Mouse (Mus musculus): ENCODE measurements at regions not wholly inside any gene's neighbourhood (a gene's known extent, or its start where the extent isn't known, plus 50 kb on each side); places are given as distances from the start of the nearest gene placed in this dataset.

DNA sequence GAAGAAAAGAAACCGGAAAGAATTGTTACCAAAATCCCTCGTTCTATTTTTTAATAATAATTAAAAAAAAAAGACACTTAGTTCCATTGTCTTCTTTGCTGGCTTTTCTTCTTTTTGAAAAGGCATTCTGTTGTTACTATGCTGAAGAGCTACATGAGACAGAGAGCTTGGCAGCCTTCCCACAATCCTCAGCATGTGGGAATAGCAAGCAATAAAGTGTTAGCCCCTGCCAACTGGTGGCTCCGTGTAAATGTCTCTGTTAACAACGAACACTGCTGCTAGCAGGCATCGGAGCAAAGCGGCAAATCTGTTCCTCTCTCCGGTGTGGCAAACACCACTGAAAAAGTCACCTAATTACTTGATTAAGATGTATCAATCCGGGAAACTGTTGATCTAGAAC is 344.6 kb upstream of the Id4 start:
- Histone ChIP-seq H3K9ac (no peak overlapping the region), H3K4me1 (no peaks in the 10 kb centered on the region), H3K4me2 (no peak overlapping the region), H3K36me3 (no peaks in the 10 kb centered on the region), H3K27me3 (no peaks in the 10 kb centered on the region), H3K4me3 (replicated peaks) (no peak overlapping the region), H3K27ac (no peak overlapping the region), H3K9me3 (replicated peaks) (no peaks in the 10 kb centered on the region)
- WGBS = 84% methylated on average over 8 of the region's 8 CpGs
- ATAC-seq (replicated peaks; ENCODE audit: low FRiP score) = no peak

DNA sequence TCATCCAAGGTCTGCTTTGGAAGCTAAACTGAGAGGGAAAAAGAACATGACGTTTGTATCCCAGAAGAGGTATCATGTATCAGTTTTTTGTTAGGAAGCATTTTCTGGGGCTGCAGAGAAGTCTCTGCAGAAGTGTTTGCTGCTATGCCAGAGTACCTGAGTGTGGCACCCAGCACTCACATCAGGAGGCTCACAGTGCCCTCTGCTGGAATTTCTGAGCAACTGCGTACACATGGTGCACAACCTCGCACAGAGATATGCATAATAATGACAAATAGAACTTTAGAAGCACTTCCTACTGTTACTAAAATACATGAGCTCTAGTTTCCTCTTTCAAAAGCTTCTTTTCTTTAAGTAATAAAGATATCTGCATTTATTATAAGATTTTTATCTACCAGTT is 343.7 kb upstream of the Id4 start:
- H3K4me3 ChIP-seq (replicated peaks) = no peak overlapping the region
- no peaks in the 10 kb centered on the region for H3K36me3 ChIP-seq
- H3K27me3 ChIP-seq = no peaks in the 10 kb centered on the region
- no peak for ATAC-seq (replicated peaks; ENCODE audit: low FRiP score)
- no peaks in the 10 kb centered on the region for H3K4me1 ChIP-seq
- H3K4me2 ChIP-seq = no peak overlapping the region
- no peaks in the 10 kb centered on the region for H3K9me3 ChIP-seq (replicated peaks)
- H3K27ac ChIP-seq = no peak overlapping the region
- 95% methylated on average over 3 of the region's 3 CpGs for WGBS
- H3K9ac ChIP-seq = no peak overlapping the region

DNA sequence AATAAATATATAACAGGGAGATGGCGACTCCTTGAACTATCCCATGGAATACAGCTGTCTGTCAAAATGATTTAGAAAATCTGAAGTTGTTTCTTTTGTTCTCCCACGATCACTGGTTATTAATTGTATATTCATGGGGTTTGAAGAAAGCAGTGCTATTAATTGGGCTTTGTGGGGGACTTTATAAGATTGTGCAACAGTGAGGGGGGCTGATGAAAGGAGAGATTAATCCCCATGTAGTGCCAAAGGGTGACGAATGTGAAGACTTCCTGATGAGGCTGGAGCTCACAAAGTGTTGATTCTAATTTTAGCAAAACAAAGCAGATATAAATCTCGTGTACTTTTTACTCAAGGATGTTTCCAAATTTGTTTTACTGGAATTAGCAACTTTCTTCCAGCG is 340.0 kb upstream of the Id4 start:
- Histone ChIP-seq H3K36me3 (no peaks in the 10 kb centered on the region), H3K4me3 (replicated peaks) (no peak overlapping the region), H3K9ac (no peak overlapping the region), H3K27me3 (no peaks in the 10 kb centered on the region), H3K9me3 (replicated peaks) (no peaks in the 10 kb centered on the region), H3K27ac (no peak overlapping the region), H3K4me1 (no peaks in the 10 kb centered on the region), H3K4me2 (no peak overlapping the region)
- ATAC-seq (replicated peaks; ENCODE audit: low FRiP score) = no peak
- 48% methylated on average over 5 of the region's 5 CpGs for WGBS

DNA sequence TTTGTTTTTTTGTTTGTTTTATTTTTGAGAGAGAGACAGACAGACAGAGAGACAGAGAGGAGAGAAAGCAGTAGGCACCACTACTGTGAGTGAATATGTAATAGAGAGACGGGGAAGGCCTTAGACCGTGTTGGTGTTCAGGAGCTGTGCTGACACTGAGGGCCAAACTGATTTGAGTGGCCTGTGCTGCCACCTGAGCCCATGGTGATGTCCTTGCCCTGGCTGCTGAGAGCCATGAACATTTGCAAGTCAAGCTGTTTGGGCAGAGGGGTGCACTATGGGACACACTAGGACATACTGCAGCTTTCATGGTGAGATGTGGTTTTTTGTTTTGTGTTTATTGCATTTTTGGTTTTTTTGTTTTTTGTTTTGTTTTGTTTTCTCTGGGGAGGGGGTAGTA is 320.3 kb upstream of the Id4 start:
- Histone ChIP-seq H3K27ac (no peak overlapping the region), H3K4me3 (replicated peaks) (no peak overlapping the region), H3K9me3 (replicated peaks) (no peaks in the 10 kb centered on the region), H3K9ac (no peak overlapping the region), H3K36me3 (no peaks in the 10 kb centered on the region), H3K4me1 (no peaks in the 10 kb centered on the region), H3K4me2 (no peak overlapping the region), H3K27me3 (no peaks in the 10 kb centered on the region)
- ATAC-seq (replicated peaks; ENCODE audit: low FRiP score) = no peak
- 91% methylated on average over 2 of the region's 2 CpGs for WGBS

DNA sequence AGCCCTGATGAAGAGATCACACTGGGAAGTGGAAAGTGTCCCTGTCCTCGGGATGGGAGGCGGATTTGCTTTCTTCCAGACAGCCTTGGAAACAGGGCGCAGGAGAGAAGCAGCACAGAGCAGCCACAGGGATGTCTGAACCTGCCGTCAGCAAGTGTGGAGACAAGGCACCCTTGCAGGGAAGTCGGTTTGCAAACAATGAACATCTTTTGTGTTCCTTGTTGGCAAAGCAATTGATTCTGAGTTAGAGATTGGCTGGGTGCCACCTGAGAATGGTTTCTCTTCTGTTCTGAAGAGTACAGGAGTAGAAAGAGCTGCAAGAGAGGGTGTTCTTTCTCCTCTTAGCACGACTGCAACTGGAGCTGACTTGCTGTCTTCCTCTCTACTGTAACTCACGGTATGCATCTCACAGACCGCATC is 318.6 kb upstream of the Id4 start:
- peak overlapping the region; percentile 29 for H3K4me2 ChIP-seq
- H3K27me3 ChIP-seq = no peaks in the 10 kb centered on the region
- H3K9me3 ChIP-seq (replicated peaks) = no peaks in the 10 kb centered on the region
- H3K36me3 ChIP-seq = no peaks in the 10 kb centered on the region
- no peak overlapping the region for H3K9ac ChIP-seq
- H3K4me1 ChIP-seq = no peaks in the 10 kb centered on the region
- 19% methylated on average over 8 of the region's 8 CpGs for WGBS
- H3K4me3 ChIP-seq (replicated peaks) = no peak overlapping the region
- no peak overlapping the region for H3K27ac ChIP-seq
- no peak for ATAC-seq (replicated peaks; ENCODE audit: low FRiP score)

DNA sequence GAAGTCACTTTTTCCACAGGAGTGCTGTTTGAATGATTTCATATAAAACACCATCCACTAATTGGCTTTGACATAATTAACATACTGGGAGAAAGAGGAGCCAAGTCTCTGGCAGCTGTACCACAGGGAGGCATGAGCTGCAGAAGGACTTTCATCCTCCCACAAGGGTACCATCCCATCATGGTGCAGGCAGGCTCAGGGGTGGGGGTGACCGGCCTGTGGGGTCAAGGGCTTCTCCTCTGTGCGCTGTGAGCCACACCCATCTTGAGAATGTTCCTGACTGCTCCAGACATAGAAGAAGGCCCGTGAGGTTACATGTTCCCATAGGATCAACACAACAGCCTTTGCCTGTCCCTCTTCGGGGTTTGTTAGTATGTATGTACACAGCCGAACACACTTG is 317.4 kb upstream of the Id4 start:
- WGBS = 74% methylated on average over 5 of the region's 5 CpGs
- Histone ChIP-seq H3K4me2 (no peak overlapping the region), H3K36me3 (no peaks in the 10 kb centered on the region), H3K4me3 (replicated peaks) (no peak overlapping the region), H3K27ac (no peak overlapping the region), H3K4me1 (no peaks in the 10 kb centered on the region), H3K9me3 (replicated peaks) (no peaks in the 10 kb centered on the region), H3K9ac (no peak overlapping the region), H3K27me3 (no peaks in the 10 kb centered on the region)
- no peak for ATAC-seq (replicated peaks; ENCODE audit: low FRiP score)

DNA sequence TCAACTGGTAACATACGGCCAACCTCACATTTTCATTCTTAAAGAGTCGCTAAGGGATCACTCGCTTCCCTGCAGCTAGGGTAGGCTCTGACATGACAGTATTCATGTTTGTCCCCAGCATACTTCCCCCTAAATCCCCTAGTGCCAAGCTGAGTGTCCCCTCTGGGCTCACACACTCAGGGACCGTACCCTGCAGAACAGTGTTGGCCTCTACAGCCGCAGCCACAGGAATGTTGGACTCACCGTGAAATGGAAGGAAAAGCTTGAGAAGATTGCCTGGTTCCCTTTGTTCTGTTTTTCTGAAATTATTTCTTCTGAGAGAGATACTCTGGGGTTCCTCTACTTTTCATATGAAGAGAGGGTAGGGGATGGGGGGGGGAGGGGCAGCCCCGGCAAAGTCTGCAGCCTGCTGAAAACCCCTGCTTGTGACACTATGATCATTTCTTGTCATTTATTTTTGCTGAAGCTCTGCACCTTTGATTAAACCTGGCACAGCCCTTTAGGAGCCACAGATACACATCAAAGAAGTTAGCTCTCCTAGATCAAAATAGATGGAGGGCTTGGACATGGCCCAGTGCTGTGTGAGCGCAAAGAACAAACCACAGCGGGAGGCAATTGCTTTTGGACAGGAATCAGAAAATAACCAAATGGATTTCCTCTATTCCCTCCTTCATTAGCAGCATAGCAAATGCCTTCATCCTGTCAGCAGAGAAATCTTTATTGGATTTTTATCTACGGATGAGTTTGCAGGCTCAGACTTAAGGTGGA is 312.7 kb upstream of the Id4 start:
- H3K4me2 ChIP-seq = no peak overlapping the region
- 83% methylated on average over 10 of the region's 10 CpGs for WGBS
- H3K36me3 ChIP-seq = no peaks in the 10 kb centered on the region
- H3K4me1 ChIP-seq = no peaks in the 10 kb centered on the region
- H3K27me3 ChIP-seq = no peaks in the 10 kb centered on the region
- ATAC-seq (replicated peaks; ENCODE audit: low FRiP score) = no peak
- no peak overlapping the region for H3K27ac ChIP-seq
- H3K4me3 ChIP-seq (replicated peaks) = no peak overlapping the region
- H3K9ac ChIP-seq = no peak overlapping the region
- H3K9me3 ChIP-seq (replicated peaks) = no peaks in the 10 kb centered on the region

DNA sequence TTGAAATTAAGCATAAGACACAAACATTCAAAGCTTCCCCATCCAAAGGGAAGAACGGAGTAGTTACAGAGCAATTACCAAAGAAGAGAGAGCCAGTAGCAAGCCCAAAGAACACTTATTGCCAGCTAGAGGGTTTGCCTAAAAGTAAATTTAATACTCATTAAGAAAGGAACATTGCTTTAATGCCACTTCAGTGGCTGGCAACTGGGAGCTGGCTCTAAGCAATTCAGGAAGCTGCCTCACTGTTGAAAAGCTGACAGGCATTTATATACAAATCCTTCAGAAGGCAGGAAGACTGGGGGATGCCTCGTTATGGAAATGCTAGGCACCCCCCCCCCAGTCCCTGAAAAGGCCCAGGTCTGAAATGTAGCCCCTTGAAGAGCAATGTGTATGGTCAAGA is 310.6 kb upstream of the Id4 start:
- H3K27me3 ChIP-seq = no peaks in the 10 kb centered on the region
- ATAC-seq (replicated peaks; ENCODE audit: low FRiP score) = no peak
- H3K36me3 ChIP-seq = no peaks in the 10 kb centered on the region
- no peak overlapping the region for H3K4me3 ChIP-seq (replicated peaks)
- H3K9me3 ChIP-seq (replicated peaks) = no peaks in the 10 kb centered on the region
- H3K4me2 ChIP-seq = no peak overlapping the region
- no peak overlapping the region for H3K9ac ChIP-seq
- 49% methylated on average over 2 of the region's 2 CpGs for WGBS
- H3K4me1 ChIP-seq = no peaks in the 10 kb centered on the region
- H3K27ac ChIP-seq = no peak overlapping the region

DNA sequence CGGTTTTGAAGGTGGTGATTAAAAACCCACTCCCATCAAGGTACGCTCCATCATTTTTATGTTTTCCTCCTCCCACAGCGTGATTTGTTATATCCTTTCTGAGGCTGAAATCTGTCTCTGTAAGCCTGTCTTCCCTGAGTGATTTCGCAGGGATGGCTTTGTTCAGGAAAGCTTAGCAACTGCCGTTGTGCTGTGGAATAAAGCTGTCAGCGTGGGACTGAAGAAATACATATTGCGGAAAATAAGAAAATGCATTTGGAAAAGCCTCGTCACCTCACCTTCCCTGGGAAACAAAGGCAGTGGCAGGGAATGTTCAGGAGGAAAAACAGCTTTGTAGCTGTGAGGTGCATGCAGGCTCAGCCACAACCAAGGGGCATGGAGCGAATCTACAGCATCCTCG is 310.0 kb upstream of the Id4 start:
- Histone ChIP-seq H3K4me1 (no peaks in the 10 kb centered on the region), H3K9me3 (replicated peaks) (no peaks in the 10 kb centered on the region), H3K4me3 (replicated peaks) (no peak overlapping the region), H3K36me3 (no peaks in the 10 kb centered on the region), H3K9ac (no peak overlapping the region), H3K27ac (no peak overlapping the region), H3K4me2 (no peak overlapping the region), H3K27me3 (no peaks in the 10 kb centered on the region)
- no peak for ATAC-seq (replicated peaks; ENCODE audit: low FRiP score)
- 42% methylated on average over 10 of the region's 10 CpGs for WGBS

DNA sequence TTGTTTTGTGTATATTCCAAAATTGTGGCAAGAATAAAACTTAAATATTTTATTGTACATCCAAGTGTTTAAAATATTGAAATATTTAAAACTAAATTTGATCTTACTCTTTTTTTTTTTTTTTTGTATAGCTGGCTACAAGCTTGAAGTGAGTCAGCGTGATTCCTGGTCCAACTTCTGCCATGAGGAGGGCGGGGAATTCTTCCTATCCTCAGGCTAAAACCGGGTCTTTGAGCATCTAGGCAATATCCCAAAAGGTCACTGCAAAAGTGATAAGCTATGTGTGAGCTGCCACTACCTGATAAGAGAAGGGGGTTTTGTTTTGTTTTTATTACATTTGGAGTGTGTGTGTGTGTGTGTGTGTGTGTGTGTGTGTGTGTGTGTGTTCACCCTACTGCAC is 308.1 kb upstream of the Id4 start:
- Histone ChIP-seq H3K4me3 (replicated peaks) (no peak overlapping the region), H3K9me3 (replicated peaks) (no peaks in the 10 kb centered on the region), H3K9ac (no peak overlapping the region), H3K4me2 (no peak overlapping the region), H3K27me3 (no peaks in the 10 kb centered on the region), H3K27ac (no peak overlapping the region), H3K4me1 (no peaks in the 10 kb centered on the region), H3K36me3 (no peaks in the 10 kb centered on the region)
- WGBS = 75% methylated on average over 3 of the region's 3 CpGs
- ATAC-seq (replicated peaks; ENCODE audit: low FRiP score) = no peak

DNA sequence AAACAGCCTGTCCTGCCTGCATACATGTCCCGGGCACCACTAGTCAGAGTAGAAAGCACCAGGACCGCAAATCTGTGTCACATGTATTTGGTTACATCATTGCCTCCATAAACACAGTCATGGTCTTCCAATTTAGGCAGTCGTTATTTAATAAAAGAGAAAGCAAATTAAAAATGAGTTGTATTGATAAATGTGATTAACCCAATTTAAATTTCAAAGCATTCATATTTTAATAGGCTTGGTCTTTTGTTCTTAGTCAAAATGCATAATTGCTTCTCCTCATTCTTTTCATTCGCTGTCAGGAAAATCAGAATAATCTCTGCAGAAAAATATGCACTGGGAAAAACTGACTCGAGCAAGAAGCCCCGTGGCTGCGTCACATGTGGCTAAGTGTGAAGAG is 307.3 kb upstream of the Id4 start:
- H3K27ac ChIP-seq = no peak overlapping the region
- 78% methylated on average over 7 of the region's 7 CpGs for WGBS
- H3K36me3 ChIP-seq = no peaks in the 10 kb centered on the region
- no peaks in the 10 kb centered on the region for H3K9me3 ChIP-seq (replicated peaks)
- no peak overlapping the region for H3K4me2 ChIP-seq
- no peaks in the 10 kb centered on the region for H3K4me1 ChIP-seq
- ATAC-seq (replicated peaks; ENCODE audit: low FRiP score) = no peak
- H3K9ac ChIP-seq = no peak overlapping the region
- H3K27me3 ChIP-seq = no peaks in the 10 kb centered on the region
- H3K4me3 ChIP-seq (replicated peaks) = no peak overlapping the region

DNA sequence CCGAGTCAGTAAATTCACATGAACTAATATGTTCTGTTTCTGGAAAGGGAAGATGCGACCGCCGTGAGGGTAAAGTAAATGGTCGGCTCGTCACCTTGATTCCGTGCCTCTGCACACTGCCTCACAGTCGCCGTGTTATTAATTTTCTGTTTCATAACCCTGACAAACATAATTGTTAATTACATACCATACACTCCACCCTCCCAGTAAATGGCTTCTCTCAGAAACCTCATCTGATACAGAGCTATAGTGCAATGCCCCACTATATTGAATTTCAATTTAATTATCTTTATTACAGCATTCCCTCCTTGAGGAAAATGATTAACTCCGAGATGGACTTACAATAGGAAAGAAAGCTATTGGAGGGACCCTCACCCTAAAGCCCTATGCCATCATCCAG is 305.5 kb upstream of the Id4 start:
- no peak overlapping the region for H3K9ac ChIP-seq
- no peak for ATAC-seq (replicated peaks; ENCODE audit: low FRiP score)
- WGBS = 70% methylated on average over 10 of the region's 10 CpGs

DNA sequence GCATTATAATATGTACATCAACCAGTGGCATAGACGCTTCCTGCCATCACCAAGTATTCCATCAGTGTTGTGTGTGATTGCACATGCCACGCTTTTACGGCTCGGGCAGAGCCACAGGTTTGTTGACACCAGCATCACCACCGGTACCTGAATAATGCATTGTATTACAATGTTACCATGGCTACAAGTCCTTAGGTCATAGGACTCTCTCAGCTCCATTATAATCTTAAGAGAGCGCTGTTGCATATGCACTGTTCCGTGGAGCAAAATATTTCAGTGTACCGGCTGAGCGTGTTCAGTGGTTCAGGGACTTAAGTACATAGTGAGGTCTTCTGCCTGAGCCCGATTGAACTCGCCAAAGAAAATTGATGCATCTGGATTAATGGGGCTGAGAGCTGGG is 303.4 kb upstream of the Id4 start:
- H3K4me2 ChIP-seq = no peak overlapping the region
- 88% methylated on average over 11 of the region's 11 CpGs for WGBS
- no peak overlapping the region for H3K4me3 ChIP-seq (replicated peaks)
- H3K27ac ChIP-seq = no peak overlapping the region
- H3K9me3 ChIP-seq (replicated peaks) = no peaks in the 10 kb centered on the region
- ATAC-seq (replicated peaks; ENCODE audit: low FRiP score) = no peak
- no peaks in the 10 kb centered on the region for H3K4me1 ChIP-seq
- H3K9ac ChIP-seq = no peak overlapping the region
- H3K27me3 ChIP-seq = no peaks in the 10 kb centered on the region
- no peaks in the 10 kb centered on the region for H3K36me3 ChIP-seq

More for the DNA sequence above, 305.5 kb upstream of the Id4 start:
- Histone ChIP-seq H3K27ac (no peak overlapping the region), H3K4me1 (no peaks in the 10 kb centered on the region), H3K27me3 (no peaks in the 10 kb centered on the region), H3K36me3 (no peaks in the 10 kb centered on the region), H3K4me2 (no peak overlapping the region), H3K4me3 (replicated peaks) (no peak overlapping the region), H3K9me3 (replicated peaks) (no peaks in the 10 kb centered on the region)
